Mouse (Mus musculus) spleen, adult 12 weeks (tissue): ENCODE data around the gene Nfia.

Source experiments
- DNase-seq: peaks from one replicate; pipeline ENCODE4 v3.0.0; 2022; ENCODE audit warnings: low spot score

The Nfia gene

GRCm38 (mm10) chr4:98060601-98061000 is 288.1 kb downstream of the Nfia start:
- DNase-seq, result no peak

DNA sequence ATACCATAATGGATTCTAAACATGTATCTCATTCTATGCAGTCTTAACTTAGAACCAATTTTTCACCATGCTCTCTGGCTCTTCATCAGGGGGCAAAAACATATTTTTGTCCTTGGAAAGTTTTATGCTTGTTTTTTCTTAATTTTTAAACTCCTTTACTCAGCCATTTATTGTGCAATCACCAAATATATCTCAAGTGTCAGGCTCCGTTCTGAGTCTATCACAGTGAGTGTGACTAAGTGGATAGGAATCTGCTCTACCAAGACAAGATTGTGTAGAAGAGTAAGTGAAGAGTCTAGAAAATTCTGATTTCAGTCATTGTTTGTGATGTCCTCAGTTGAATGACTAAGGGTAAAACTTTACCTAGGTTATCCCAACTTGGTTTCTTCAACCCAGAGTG is 288.6 kb downstream of the Nfia start:
- DNase-seq, result no peak

DNA sequence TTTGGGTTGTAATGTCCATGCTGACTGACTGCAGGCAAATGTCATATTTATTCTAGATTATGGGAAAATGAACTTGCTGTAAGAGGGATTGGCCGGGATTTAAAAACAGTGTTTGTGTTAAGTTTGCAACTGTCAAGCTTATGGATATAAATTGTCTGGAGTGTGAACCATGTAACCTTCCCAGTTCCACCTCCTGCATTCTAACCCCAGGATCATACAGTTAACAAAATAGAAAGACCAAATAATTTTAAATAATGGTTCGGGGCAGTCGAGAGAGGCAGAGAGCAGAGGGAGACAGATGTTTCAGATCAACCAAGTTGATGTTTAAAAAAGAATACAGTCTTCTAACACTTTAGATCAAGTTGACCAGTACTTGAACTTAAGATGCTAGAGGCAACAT is 290.7 kb downstream of the Nfia start:
- DNase-seq, result no peak

- DNase-seq, result no peak
Measured at GRCm38 (mm10) chr4:98076106-98076505, 303.6 kb downstream of the Nfia start.

GRCm38 (mm10) chr4:98076624-98077023 is 304.1 kb downstream of the Nfia start:
- DNase-seq, result no peak

- DNase-seq, result no peak
Measured at GRCm38 (mm10) chr4:98080586-98080985, 308.1 kb downstream of the Nfia start.

GRCm38 (mm10) chr4:98081962-98082361 is 309.4 kb downstream of the Nfia start:
- DNase-seq, result no peak

DNA sequence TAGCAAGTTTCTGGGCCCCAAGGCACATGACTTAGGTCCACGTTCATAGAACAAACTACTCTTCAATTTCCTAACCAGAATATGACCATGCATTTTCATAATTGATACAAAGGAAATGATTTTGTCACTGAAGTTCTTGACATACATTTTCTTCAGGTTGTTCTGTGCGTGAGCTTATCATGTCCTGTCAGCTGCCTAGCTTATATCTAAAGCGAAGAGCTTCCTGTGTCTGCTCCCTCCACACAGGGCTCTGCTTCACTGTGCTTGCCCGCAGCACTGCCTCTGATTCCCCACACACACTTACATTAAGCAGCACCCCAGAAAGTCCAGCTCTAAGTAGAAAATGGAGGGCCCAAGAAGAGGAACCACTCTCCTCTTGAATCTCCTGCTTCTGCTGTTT is 310.0 kb downstream of the Nfia start:
- no peak for DNase-seq

DNA sequence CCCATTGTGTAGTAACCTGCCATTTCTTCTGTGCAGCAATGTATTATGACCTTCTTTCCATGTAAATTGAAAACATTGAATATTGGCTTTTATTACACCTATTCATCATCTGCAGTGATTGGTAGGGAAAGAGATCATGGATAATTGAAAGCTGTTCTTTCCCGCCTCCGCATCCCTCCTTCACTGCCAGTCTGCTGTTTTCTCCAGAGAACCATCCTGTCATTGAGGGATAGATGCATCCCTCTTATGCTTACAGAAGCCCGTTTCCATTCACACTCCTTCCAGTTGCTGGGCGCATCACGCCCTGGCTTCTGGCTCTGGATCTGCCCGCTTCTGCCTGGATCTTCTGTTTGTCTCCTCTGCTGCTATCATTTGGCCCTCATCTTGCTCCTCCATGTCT is 312.5 kb downstream of the Nfia start:
- no peak for DNase-seq

DNA sequence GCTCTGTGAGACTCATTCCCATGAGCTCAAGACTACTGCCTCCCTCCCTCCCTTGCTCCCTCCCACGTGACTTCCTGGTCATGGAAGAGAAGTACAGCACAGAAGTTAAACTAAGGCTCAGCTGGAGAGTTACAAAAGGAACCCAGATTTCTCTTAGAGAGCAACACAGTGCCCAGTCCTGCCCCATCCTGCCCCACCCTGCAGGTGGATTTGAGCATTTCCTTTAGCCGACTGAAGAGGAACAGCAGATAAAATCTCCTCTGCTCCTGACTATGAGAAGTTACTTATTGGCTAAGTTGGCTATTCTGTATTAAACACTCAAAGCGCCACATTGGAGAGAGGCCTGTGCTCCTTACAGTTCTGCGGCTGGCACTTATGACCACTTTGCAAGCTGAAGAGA is 314.4 kb downstream of the Nfia start:
- DNase-seq, result no peak

DNA sequence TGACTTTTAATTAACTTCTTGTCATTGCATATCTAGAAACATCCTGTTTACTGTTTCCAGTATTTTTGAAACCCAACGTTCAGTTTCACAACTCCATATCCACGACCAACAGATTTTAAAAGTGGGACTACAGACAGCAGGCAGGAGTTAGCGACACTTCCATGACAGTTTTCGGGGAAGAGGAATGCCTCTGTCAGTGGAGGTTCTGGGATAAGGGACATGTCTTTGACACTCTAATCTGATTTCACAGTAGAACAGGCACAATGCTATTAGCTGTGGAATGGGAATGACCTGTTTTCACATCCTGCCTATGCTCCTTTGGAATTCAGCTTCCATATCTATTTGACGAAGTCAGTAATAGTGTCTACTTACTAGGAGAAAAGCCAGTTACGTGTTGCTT is 317.5 kb downstream of the Nfia start:
- DNase-seq, result no peak

- no peak for DNase-seq
Measured at GRCm38 (mm10) chr4:98090586-98090985, 318.1 kb downstream of the Nfia start.

DNA sequence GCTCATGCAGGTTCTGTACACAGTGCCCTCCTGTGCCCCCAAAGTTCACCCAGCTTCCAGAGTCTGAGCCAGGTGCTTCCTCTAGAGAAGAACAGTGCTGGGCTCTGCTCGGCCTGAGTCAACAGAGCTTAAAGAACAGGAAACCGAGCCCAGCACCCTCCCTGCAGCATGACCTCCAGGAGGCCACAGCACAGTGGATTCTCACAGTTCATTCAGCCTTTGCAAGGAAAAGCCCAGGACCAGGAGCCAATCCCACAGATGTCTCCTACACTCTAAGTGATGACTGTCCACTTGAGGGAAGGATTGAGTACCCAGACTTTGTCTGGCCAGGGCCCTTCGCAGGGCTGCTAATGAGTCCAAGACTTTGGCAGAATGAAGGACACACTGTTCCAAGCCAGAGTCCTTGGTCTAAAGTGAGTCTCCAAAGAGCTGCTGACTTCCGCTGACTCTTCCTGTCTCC is 318.9 kb downstream of the Nfia start:
- no peak for DNase-seq

DNA sequence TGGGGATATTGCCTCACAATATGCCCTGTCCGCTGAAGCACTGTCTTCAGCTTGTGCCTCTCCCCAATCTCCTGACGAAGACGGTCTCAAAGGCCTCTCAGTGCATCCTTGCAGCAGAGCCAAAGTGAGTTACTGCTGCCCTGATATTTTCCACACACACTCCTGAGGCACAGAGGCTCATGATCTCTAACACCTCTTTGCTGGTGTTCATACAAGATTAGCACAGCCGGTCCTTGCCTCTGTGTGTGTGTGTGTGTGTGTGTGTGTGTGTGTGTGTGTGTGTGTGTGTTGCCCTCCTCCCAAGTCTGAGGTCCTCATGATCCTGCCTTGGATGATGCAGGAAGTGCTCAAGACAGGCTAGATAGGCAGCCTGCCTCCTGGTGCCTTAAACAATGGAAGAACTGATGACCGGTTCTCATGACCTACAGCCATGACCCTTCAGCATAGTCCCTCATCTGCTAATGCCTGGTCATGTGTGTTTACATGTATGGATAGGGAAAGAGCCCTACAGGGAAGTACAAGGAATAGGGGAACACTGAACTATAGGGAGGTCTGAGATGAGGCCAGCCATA is 319.5 kb downstream of the Nfia start:
- no peak for DNase-seq

- no peak for DNase-seq
Measured at GRCm38 (mm10) chr4:98094112-98094805, 321.7 kb downstream of the Nfia start.

DNA sequence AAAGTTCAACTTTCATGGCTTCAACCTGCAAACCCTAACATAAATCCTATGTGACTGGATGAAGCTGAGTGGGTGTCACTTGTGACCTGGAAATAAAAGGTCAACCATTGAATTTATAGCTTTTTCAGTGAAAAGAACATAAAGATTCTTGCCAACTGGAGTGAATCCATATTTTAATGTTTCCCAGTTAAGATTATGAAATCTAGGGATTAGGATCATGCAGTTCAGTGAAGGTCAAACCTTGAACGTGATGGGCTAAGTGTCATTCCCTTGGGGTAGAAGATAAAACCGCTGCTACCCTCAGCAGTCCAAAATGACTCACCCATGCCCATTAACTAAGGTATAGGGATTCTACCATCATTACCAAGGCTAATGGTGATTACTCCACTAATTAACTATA is 322.5 kb downstream of the Nfia start:
- DNase-seq, result no peak

DNA sequence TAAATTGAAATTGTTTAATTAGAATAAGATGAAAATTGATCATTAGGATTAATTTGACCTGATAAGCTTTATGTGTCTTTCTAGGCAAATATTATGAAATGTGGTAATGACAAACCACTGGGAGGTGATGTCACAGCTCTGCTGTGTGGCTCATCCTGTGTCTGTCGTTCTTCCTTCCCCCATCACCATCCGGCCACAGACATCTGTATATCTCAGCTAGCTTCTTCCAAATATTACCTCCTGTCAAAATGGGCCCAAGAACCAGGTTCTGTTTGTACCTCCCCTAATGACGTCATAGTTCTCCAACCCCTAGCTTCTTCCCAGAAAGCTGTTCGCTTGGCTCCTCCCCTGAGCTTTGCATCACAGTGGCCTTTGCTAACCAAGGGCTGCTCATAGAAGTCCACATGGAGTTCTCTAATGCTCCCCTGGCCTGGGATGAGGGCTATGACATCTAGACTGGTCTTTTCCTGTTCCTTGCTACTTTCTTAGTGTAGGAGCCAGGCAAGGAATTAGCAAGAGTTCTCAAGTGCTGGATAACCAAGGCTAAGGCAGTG is 324.6 kb downstream of the Nfia start:
- no peak for DNase-seq

GRCm38 (mm10) chr4:98098663-98099062 is 326.1 kb downstream of the Nfia start:
- no peak for DNase-seq

GRCm38 (mm10) chr4:98099433-98099832 is 326.9 kb downstream of the Nfia start:
- no peak for DNase-seq

DNA sequence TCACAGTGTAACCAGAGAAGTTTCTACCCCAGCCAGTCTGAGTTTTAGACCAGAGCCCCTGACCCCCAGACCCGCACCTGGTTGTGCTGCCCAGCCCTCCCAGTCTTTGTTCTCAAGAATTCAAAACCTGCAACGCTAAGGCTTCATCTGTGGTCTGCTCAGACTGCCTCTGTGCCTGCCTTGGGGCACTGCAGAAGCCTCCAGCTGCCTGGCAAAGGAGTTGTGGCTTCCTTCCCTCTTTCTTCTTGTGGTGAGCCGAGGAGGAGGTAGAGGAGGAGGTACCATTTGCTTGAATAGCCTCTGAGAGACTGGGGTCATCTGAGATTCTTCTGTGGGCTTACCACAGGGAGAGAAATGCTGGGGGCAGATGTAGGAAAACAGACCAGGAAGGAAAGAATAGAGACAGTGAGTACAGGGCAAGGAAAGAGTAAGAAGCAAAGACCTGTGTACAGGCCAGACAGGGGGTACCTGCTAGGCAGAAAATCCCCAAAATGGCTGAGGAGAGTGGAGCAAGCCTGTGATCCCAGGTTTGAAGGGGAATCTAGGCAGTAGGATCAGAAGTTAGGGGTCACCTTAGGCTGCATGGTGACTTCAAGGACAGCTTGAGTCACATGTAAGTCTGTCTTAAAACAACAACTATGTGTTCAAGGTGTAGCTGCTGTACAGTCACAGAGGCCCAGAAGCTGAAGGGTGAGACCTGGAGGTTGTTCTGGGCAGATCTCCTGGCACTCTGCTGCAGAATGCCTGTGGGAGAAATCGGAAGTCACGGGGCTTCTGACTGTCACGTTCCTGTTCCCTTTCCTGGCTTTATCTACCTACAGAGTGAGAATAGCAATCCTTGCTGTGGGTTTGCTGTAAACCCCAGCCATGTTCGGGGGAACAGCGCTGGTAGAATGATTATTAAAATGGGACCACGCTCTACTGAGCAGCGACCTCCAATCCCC is 328.9 kb downstream of the Nfia start:
- no peak for DNase-seq

- DNase-seq, result no peak
Measured at GRCm38 (mm10) chr4:98102625-98103336, 330.2 kb downstream of the Nfia start.

DNA sequence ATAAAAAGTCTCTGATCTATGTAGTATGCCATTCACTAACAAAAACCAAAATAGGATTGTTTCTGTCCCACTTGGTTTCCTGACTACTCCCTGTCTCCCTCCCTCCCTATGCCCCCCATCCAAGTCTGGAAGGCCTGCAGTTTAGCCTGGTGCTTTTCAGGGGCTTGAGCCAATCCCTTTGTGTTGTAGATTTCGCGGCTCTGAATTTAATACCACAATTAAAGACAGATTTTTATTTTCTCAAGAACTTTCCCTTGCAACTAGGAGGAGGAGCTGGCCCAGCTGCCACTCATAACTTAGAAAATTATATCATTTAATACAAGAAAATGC is 330.8 kb downstream of the Nfia start:
- no peak for DNase-seq
